Comparison of ENCODE assay signal across 9 mouse cellular contexts in genomic region chr14:120720464-120721445, GRCm38 (mm10).
DNase-seq lines count a peak whose midpoint lies in the region; ATAC-seq and TF ChIP-seq lines count a peak whose summit lies in the region.
"Had no signal": no experiment of that assay in that cellular context is flagged by ENCODE, and none has a peak within 500 bp of the region (broad histone marks: within the 10 kb centered on the region; RNA-seq: fewer than 3 reads in every experiment).

No protein-coding gene starts in this region.

- TF ChIP-seq POLR2A in thymus, adult 2 months (IDR thresholded peaks at IDR 0.05; ENCODE audit: control insufficient read depth, extremely low read depth, insufficient read depth, low read length, poor library complexity) = no peak

- no peak overlapping the region for H3K4me3 ChIP-seq in intestine, embryonic 15.5 days (replicated peaks)
- H3K4me3 ChIP-seq in intestine, postnatal 0 days (ENCODE audit: low read depth, low read length) = no peak overlapping the region
- H3K4me3 ChIP-seq in thymus, adult 2 months (ENCODE audit: control insufficient read depth, insufficient read depth, low read length) = no peak overlapping the region
- H3K4me3 ChIP-seq: myocyte had no signal

- WGBS in intestine, embryonic 15.5 days = 49% methylated on average over 20 of the region's 20 CpGs
- 59% methylated on average over 20 of the region's 20 CpGs for WGBS in intestine, postnatal 0 days
- 87% methylated on average over 20 of the region's 20 CpGs for WGBS in thymus, adult 2 months

- H3K4me2 ChIP-seq in intestine, embryonic 15.5 days (replicated peaks) = no peak overlapping the region
- no peak overlapping the region for H3K4me2 ChIP-seq in intestine, postnatal 0 days (replicated peaks; ENCODE audit: low read depth)

- no peaks in the 10 kb centered on the region for H3K27me3 ChIP-seq in intestine, embryonic 15.5 days (replicated peaks)
- H3K27me3 ChIP-seq in intestine, postnatal 0 days (replicated peaks; ENCODE audit: control insufficient read depth, insufficient read depth, low read length) = no peaks in the 10 kb centered on the region
- no peaks in the 10 kb centered on the region for H3K27me3 ChIP-seq in thymus, adult 2 months (ENCODE audit: control insufficient read depth, insufficient read depth, low read length)

- peak overlapping the region; percentile 32; the same call in 1 of the 2 replicates for H3K27ac ChIP-seq in intestine, embryonic 15.5 days
- no peak overlapping the region for H3K27ac ChIP-seq in intestine, postnatal 0 days (ENCODE audit: low read depth, low read length)
- H3K27ac ChIP-seq in thymus, adult 2 months (ENCODE audit: control insufficient read depth, insufficient read depth, low read length) = no peak overlapping the region

- no peak for ATAC-seq in intestine, embryonic 15.5 days
- ATAC-seq in intestine, postnatal 0 days = no peak

- no peaks in the 10 kb centered on the region for H3K36me3 ChIP-seq in intestine, embryonic 15.5 days
- H3K36me3 ChIP-seq in intestine, postnatal 0 days (ENCODE audit: control insufficient read depth, insufficient read depth) = no peaks in the 10 kb centered on the region
- H3K36me3 ChIP-seq in thymus, adult 2 months (ENCODE audit: control insufficient read depth, insufficient read depth, low read length) = no peaks in the 10 kb centered on the region

- 0 out of 2 replicates have a peak, but pooled peaks cover 6% of the 10 kb centered on the region for H3K4me1 ChIP-seq in intestine, embryonic 15.5 days (replicated peaks)
- no peaks in the 10 kb centered on the region for H3K4me1 ChIP-seq in intestine, postnatal 0 days (replicated peaks; ENCODE audit: control insufficient read depth, insufficient read depth, low read length)
- H3K4me1 ChIP-seq in thymus, adult 2 months (replicated peaks; ENCODE audit: control insufficient read depth, insufficient read depth, low read length) = no peaks in the 10 kb centered on the region

- H3K9ac ChIP-seq in intestine, embryonic 15.5 days = no peak overlapping the region
- no peak overlapping the region for H3K9ac ChIP-seq in intestine, postnatal 0 days (ENCODE audit: low read depth, low read length)

- TF ChIP-seq CTCF in intestine, postnatal 0 days (IDR thresholded peaks at IDR 0.05; ENCODE audit: low read depth) = no peak
- no peak for TF ChIP-seq CTCF in thymus, adult 2 months (IDR thresholded peaks at IDR 0.05; ENCODE audit: borderline replicate concordance, control insufficient read depth, extremely low read depth, insufficient read depth, low read length, poor library complexity)

- no peaks in the 10 kb centered on the region for H3K9me3 ChIP-seq in intestine, embryonic 15.5 days
- no peaks in the 10 kb centered on the region for H3K9me3 ChIP-seq in intestine, postnatal 0 days (ENCODE audit: control insufficient read depth)

- DNase-seq in embryo, embryonic 11 days = peak; percentile 50
- peak; percentile 50 for DNase-seq in kidney, postnatal 10 days
- peak; percentile 78 to 83 for DNase-seq in lung, postnatal 4 days
- no peak for DNase-seq in left cerebral cortex, adult 11 months (ENCODE audit: low spot score)
- no peak for DNase-seq in thymus, adult 2 months
- no peak for DNase-seq in gastrocnemius, postnatal 10 days

Comparison
In these comparisons a context has a peak if more than half of its experiments do, and no peak if none do; other contexts are left out.
1. DNase-seq: peak in embryo, embryonic 11 days (single experiment), kidney, postnatal 10 days (single experiment) and lung, postnatal 4 days (2 of 2); none in left cerebral cortex, adult 11 months (single experiment), thymus, adult 2 months (single experiment) and gastrocnemius, postnatal 10 days (single experiment).